Mouse (Mus musculus): Measurements from ENCODE around the gene Tab3.

Gene Tab3

GRCm38 (mm10) chrX:85573532-85574181, at the start of gene Tab3:
TSS of gene Tab3 (plus strand) at chrX:85574022.
- peak; percentile 87 for DNase-seq (ENCODE audit: low read depth)

- no peak for DNase-seq (ENCODE audit: low read depth)
Measured at GRCm38 (mm10) chrX:85525545-85525944, 48.3 kb upstream of the Tab3 start.

DNA sequence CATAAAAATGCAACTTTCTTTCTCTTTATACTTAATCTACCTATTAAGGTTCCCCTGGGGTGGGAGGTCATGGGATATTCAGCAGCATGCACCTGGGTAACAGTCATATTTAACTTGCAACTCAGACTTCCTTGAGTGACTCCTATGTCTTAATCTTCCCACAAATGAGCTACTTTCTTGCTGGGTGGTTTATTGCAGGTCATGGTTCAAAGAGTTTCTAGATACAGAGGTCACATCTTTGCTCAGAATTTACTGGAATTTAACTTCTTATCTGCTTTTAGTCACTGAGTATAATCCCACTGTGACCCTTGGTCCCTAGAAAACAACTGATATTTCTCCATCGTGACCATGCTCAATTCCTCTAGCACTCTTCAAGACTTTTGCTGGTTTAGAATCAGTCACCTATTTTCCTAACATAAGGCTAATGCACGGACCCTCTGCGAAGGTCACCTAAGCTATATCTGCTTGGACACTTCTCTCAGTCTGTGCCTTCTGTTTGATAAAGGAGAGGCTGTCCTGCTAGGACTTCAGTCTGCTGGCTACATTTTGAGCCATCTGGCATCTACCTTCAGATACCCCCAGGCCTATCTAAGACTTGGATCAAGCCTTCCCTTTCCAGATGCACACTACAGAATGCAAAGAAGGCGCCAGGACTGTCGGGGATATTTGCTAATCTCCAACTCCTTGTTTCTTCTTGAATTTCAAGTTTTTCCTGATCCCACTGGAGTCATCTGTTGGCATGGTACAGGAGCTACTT, 47.4 kb upstream of the Tab3 start:
- no peak for DNase-seq (ENCODE audit: low read depth)

DNA sequence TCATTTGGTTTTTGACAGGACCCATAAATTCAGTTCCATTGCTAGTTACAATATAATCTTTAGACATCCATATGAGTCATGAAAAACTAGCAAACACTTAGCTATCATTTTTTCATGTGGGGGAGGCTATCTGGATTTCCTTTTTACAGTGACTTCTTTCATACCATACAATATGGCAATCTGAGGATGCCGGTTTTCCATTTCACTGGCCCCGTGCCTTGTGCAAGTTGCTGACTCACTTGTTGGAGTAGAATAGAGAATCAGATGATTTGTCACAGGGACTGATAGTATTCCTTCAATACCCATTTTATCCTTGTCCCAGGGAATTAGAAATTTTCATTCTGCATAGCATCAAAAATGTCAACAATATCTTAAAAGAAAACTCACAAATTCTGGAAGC, 14.9 kb upstream of the Tab3 start:
- DNase-seq (ENCODE audit: low read depth), result no peak

- no peak for DNase-seq (ENCODE audit: low read depth)
Measured at GRCm38 (mm10) chrX:85566256-85566655, 7.6 kb upstream of the Tab3 start.

DNA sequence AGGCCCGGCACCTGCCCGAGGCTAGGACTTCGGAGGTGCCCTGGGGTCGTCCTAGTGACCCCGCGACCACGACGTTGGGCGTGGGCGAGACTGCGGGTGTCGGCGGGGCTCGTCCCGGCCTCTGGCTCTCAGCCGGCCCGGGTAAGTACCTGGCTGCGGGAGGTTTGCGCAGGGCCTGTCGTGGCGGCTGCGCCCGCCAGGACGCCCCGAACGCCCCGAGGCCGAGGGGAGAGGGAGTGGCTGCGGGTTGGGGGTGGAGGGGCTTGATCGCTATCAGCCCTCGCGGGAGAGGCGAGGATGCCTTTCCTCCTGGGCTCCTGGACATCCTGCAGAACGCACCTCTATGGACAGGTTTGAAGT, 340 bp downstream of the Tab3 start:
- no peak for DNase-seq (ENCODE audit: low read depth)

DNA sequence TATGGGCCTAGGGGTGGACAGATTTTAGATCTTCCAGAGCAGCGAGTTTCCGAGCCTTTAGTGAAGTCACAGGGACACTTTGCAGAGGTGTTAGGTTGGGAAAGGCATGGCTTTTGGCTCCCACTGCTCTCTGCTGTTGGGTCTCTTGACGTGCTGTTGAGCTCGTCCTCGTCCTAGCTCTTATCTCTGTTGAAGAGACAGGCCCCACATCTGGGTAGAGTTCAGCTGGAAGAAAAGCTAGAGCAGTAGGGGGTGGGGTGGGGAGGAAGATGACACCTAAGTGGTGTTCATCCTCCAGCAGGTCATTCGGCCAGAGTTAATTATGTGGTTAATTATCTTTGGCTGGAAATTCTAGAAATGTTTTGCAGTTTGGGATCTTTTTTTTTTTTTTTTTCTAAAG, 2.5 kb downstream of the Tab3 start:
- DNase-seq (ENCODE audit: low read depth), result no peak

- DNase-seq (ENCODE audit: low read depth), result no peak
Measured at GRCm38 (mm10) chrX:85580768-85581167, 6.9 kb downstream of the Tab3 start.

DNA sequence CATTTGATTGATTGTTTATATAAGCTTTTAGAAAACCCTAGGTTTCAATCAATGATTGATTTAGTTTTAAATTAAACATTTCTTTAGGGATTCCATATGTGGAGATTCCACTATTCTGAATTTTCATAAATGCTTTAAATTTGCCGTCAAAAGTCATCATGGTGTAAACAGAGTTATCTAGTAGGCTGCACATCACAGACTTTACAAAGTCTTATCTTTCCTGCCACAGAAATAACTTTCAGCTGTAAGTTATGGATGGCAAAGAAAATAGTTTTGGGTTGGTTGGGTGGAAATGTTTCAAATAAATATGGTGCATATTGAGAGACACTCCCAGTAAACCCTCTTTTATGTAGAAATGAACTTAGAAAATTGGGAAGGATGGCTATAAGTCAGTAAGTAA, 8.7 kb downstream of the Tab3 start:
- DNase-seq (ENCODE audit: low read depth), result no peak

- DNase-seq (ENCODE audit: low read depth), result no peak
Measured at GRCm38 (mm10) chrX:85585575-85585974, 11.8 kb downstream of the Tab3 start.

DNA sequence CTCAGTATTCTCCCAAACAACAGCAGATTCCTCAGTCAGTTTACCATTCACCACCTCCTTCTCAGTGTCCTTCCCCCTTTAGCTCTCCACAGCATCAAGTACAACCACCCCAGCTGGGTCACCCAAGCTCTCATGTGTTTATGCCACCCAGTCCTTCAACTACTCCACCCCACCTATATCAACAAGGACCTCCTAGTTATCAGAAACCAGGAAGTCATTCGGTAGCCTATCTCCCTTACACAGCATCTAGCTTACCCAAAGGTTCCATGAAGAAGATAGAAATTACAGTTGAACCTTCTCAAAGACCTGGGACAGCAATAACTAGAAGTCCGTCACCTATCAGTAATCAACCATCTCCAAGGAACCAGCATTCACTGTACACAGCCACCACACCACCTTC, 40.9 kb downstream of the Tab3 start:
- DNase-seq (ENCODE audit: low read depth), result peak; percentile 38

GRCm38 (mm10) chrX:85646204-85646777, 72.5 kb downstream of the Tab3 start:
- peak; percentile 32 for DNase-seq (ENCODE audit: low read depth)

DNA sequence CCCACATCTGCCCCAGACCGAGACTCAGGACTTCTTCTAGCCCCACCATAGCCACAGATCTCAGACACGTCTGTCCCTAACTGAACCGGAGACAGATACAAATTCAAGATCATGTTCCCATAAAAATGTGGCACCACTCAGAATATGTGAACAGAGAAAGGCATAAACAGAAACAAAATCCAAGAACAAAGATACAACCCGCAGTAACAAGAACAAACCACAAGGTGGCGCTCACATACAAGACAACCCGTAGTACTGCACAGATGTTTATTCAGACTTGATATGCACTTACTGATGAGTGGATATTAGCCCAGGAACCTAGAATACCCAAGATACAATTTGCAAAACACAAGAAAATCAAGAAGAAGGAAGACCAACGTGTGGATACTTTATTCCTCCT, 103.0 kb downstream of the Tab3 start:
- peak; percentile 27 for DNase-seq (ENCODE audit: low read depth)

GRCm38 (mm10) chrX:85682125-85682524, 108.3 kb downstream of the Tab3 start:
- DNase-seq (ENCODE audit: low read depth), result no peak

DNA sequence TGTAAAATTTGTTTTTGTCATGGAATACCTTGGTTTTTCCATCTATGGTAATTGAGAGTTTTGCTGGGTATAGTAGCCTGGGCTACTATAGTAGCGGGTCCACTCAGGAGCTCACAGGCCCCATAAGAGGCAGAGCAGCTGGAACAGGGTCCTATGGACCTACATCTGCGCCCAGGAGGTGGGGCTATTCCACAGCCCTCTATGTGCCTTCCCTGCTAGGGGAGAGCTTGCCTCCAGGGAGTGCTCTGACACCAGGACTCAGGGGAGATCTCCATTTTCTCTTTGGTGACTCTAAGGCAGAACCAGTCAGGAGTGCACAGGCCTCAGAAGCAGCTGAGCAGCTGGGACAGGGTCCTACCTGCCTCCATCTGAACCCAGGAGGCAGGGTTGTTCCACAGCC, 109.9 kb downstream of the Tab3 start:
- no peak for DNase-seq (ENCODE audit: low read depth)

Measured in c-Kit-positive CD71-positive TER-119-negative erythroid progenitor cells, embryonic 14.5 days (primary cell).